Comparison of ENCODE assay signal across 8 mouse cellular contexts in the genomic region with DNA sequence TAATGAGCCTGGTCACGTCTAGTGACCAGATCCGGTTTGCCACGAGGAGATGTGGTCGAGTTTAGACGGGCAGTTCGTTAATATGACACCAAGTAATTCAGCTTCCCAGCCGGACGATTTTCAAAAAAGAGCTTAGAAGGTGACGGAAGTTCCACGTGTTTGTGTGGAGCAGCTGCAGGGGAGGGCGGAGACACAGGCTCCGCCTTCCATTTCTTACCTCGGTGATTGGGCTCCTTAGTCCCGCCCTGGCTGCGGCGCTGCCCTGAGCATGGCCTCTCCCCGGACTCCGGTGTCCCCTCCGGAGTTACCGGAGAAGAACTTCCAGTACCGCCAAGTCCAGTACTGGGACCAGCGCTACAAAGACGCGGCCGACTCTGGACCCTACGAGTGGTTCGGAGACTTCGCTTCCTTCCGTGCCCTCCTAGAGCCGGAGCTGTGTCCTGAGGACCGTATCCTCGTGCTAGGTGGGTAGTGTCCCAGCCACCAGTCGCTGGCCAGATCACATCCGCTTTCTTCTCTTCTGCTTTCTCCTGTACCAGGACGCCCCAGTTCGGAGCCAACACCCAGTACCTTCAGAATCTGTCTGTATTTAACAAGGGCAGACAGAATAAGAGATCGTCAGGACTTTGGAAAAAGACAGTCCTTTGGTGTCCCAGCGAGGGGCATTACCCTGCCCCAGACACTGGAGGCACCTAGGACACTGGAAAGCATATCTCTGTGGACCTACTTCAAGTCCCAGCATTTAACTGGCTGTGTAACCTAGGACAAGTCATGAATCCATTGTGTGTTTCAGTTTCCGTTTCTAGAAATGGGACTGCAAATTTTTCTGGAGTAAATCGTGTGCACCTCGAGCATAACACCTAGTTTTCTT. TPM values are rescaled to one million over a fixed set of nuclear protein-coding genes. Genes with fewer than 3 reads are reported as not detected.
DNase-seq lines count a peak whose midpoint lies in the region; ATAC-seq and TF ChIP-seq lines count a peak whose summit lies in the region.

A gene (plus strand): TSS at position 237 of the 871 bp plus-strand sequence.
A gene (plus strand): TSS at position 254 of the 871 bp plus-strand sequence.
A gene (minus strand): TSS at position 379 of the 871 bp plus-strand sequence.

- TF ChIP-seq CTCF in midbrain, postnatal 0 days (IDR thresholded peaks at IDR 0.05): no peak

- H3K27me3 ChIP-seq in embryonic facial prominence, embryonic 12.5 days: no peaks in the 10 kb centered on the region
- H3K27me3 ChIP-seq in limb, embryonic 15.5 days: no peaks in the 10 kb centered on the region
- H3K27me3 ChIP-seq in midbrain, postnatal 0 days (ENCODE audit: insufficient read depth, low read length): no peaks in the 10 kb centered on the region

- WGBS in embryonic facial prominence, embryonic 12.5 days: 3% methylated on average over 41 of the region's 41 CpGs
- 2% methylated on average over 41 of the region's 41 CpGs for WGBS in limb, embryonic 15.5 days
- WGBS in midbrain, postnatal 0 days: 2% methylated on average over 41 of the region's 41 CpGs

- H3K4me3 ChIP-seq in embryonic facial prominence, embryonic 12.5 days: peak within 1 kb of the TSS; percentile 63
- peak within 1 kb of the TSS; percentile 58 for H3K4me3 ChIP-seq in limb, embryonic 15.5 days
- peak within 1 kb of the TSS; percentile 57 for H3K4me3 ChIP-seq in midbrain, postnatal 0 days (ENCODE audit: low read depth, low read length)

- H3K36me3 ChIP-seq in embryonic facial prominence, embryonic 12.5 days: peaks cover 14% of the 10 kb centered on the region
- H3K36me3 ChIP-seq in limb, embryonic 15.5 days: peaks cover 17% of the 10 kb centered on the region
- peaks cover 16% of the 10 kb centered on the region; the same call in 1 of the 2 replicates for H3K36me3 ChIP-seq in midbrain, postnatal 0 days (ENCODE audit: insufficient read depth, low read length)

- peak; percentile 99 for DNase-seq in 3T3-L1 (ENCODE audit: low read depth, low spot score)
- DNase-seq in adrenal gland, postnatal 25 days: peak; percentile 85
- DNase-seq in heart, adult 18-20 months: peak; percentile 87 to 94
- DNase-seq in kidney, adult 18-20 months: peak; percentile 90
- DNase-seq in midbrain, postnatal 0 days (ENCODE audit: low spot score): peak; percentile 95
- DNase-seq in spleen, postnatal 10 days (ENCODE audit: low spot score in 2 of 2): peak; percentile 75 to 87

- peaks cover 10% of the 10 kb centered on the region; the same call in 1 of the 2 replicates for H3K4me1 ChIP-seq in embryonic facial prominence, embryonic 12.5 days
- peaks cover 9% of the 10 kb centered on the region for H3K4me1 ChIP-seq in limb, embryonic 15.5 days
- H3K4me1 ChIP-seq in midbrain, postnatal 0 days (ENCODE audit: insufficient read depth, low read length): peaks cover 2% of the 10 kb centered on the region; the same call in 1 of the 2 replicates

- ATAC-seq in embryonic facial prominence, embryonic 12.5 days (ENCODE audit: insufficient number of reproducible peaks, insufficient read depth, low FRiP score, low TSS enrichment): peak; percentile 97
- peak; percentile 94 for ATAC-seq in limb, embryonic 15.5 days (ENCODE audit: insufficient number of reproducible peaks, low FRiP score, low TSS enrichment, low read depth)
- peak; percentile 91 for ATAC-seq in midbrain, postnatal 0 days (ENCODE audit: low FRiP score)

- H3K4me2 ChIP-seq in embryonic facial prominence, embryonic 12.5 days (replicated peaks): peak within 1 kb of the TSS; percentile 93
- peak within 1 kb of the TSS; percentile 91 for H3K4me2 ChIP-seq in limb, embryonic 15.5 days
- H3K4me2 ChIP-seq in midbrain, postnatal 0 days (ENCODE audit: low read depth, low read length, poor library complexity, severe bottlenecking): peak within 1 kb of the TSS; percentile 88

- peak within 1 kb of the TSS; percentile 74 for H3K27ac ChIP-seq in embryonic facial prominence, embryonic 12.5 days
- H3K27ac ChIP-seq in limb, embryonic 15.5 days: peak within 1 kb of the TSS; percentile 85
- peak within 1 kb of the TSS; percentile 83 for H3K27ac ChIP-seq in midbrain, postnatal 0 days (ENCODE audit: low read depth, low read length)

- H3K9me3 ChIP-seq in embryonic facial prominence, embryonic 12.5 days: no peaks in the 10 kb centered on the region
- H3K9me3 ChIP-seq in limb, embryonic 15.5 days: no peaks in the 10 kb centered on the region
- H3K9me3 ChIP-seq in midbrain, postnatal 0 days (ENCODE audit: low read length): no peaks in the 10 kb centered on the region

- H3K9ac ChIP-seq in embryonic facial prominence, embryonic 12.5 days: peak within 1 kb of the TSS; percentile 77
- H3K9ac ChIP-seq in limb, embryonic 15.5 days: peak within 1 kb of the TSS; percentile 61
- peak within 1 kb of the TSS; percentile 82 for H3K9ac ChIP-seq in midbrain, postnatal 0 days (replicated peaks; ENCODE audit: low read length, poor library complexity, severe bottlenecking)

RNA-seq across cellular contexts. Expression of the first gene that starts in this region (rescaled TPM):
- total RNA-seq in adrenal gland, postnatal 25 days (2021): 7.2 and 9.1 TPM in 2 replicates
- 30.5 and 31.4 TPM in 2 replicates for polyA plus RNA-seq in embryonic facial prominence, embryonic 12.5 days (2016; fragmentation: Nextera tagmentation; extraction: Ambion mirVana)
- total RNA-seq in heart, adult 18-20 months (2021): 1 to 10 TPM; 6.6 to 9.1 TPM
- polyA plus RNA-seq in limb, embryonic 15.5 days (2015; fragmentation: Nextera tagmentation; extraction: Ambion mirVana): 29.6 and 29.7 TPM in 2 replicates
- 5.2 and 6.8 TPM in 2 replicates for total RNA-seq in midbrain, postnatal 0 days (2014; rRNA removed)
- 3.3 TPM in 2 replicates for polyA plus RNA-seq in midbrain, postnatal 0 days (2015; fragmentation: Nextera tagmentation; extraction: Ambion mirVana)

RNA-seq across cellular contexts. Expression of the second gene that starts in this region (rescaled TPM):
- total RNA-seq in adrenal gland, postnatal 25 days (2021): not detected in 2 replicates
- not detected in 2 replicates for polyA plus RNA-seq in embryonic facial prominence, embryonic 12.5 days (2016; fragmentation: Nextera tagmentation; extraction: Ambion mirVana)
- not detected for total RNA-seq in heart, adult 18-20 months (2021)
- polyA plus RNA-seq in limb, embryonic 15.5 days (2015; fragmentation: Nextera tagmentation; extraction: Ambion mirVana): not detected in 2 replicates
- not detected in 2 replicates for total RNA-seq in midbrain, postnatal 0 days (2014; rRNA removed)
- not detected in 2 replicates for polyA plus RNA-seq in midbrain, postnatal 0 days (2015; fragmentation: Nextera tagmentation; extraction: Ambion mirVana)

RNA-seq across cellular contexts. Expression of the third gene that starts in this region (rescaled TPM):
- total RNA-seq in adrenal gland, postnatal 25 days (2021): 26.2 and 41.4 TPM in 2 replicates
- 36.9 and 39.9 TPM in 2 replicates for polyA plus RNA-seq in embryonic facial prominence, embryonic 12.5 days (2016; fragmentation: Nextera tagmentation; extraction: Ambion mirVana)
- total RNA-seq in heart, adult 18-20 months (2021): 10 to 100 TPM in 1 of 2 experiments, 1 to 10 TPM in 1; 8.8 to 11.4 TPM
- polyA plus RNA-seq in limb, embryonic 15.5 days (2015; fragmentation: Nextera tagmentation; extraction: Ambion mirVana): 33.6 and 38.4 TPM in 2 replicates
- 21.3 and 38.2 TPM in 2 replicates for total RNA-seq in midbrain, postnatal 0 days (2014; rRNA removed)
- 32.7 and 36.4 TPM in 2 replicates for polyA plus RNA-seq in midbrain, postnatal 0 days (2015; fragmentation: Nextera tagmentation; extraction: Ambion mirVana)

Comparison
In these comparisons a context has a peak if more than half of its experiments do, and no peak if none do; other contexts are left out.
1. Peak in every context shown above with its lines: DNase-seq, ATAC-seq, H3K4me3 ChIP-seq and H3K27ac ChIP-seq.